Mouse (Mus musculus) thymus, postnatal 25 days (tissue): ENCODE results near the gene Ddah1.

Experiments
- DNase-seq: peaks from one replicate; pipeline ENCODE4 v3.0.0; 2022

Ddah1 gene

GRCm38 (mm10) chr3:145768439-145768838, 10.0 kb downstream of the Ddah1 start:
- no peak for DNase-seq

- no peak for DNase-seq
Observed at GRCm38 (mm10) chr3:145773384-145773783, 14.9 kb downstream of the Ddah1 start.

- no peak for DNase-seq
Observed at GRCm38 (mm10) chr3:145774336-145774735, 15.9 kb downstream of the Ddah1 start.

- DNase-seq: no peak
Observed at GRCm38 (mm10) chr3:145775236-145775635, 16.8 kb downstream of the Ddah1 start.

- DNase-seq: no peak
Observed at GRCm38 (mm10) chr3:145775862-145776261, 17.4 kb downstream of the Ddah1 start.

GRCm38 (mm10) chr3:145777006-145777405, 18.5 kb downstream of the Ddah1 start:
- DNase-seq: no peak

GRCm38 (mm10) chr3:145778406-145778922, 20.0 kb downstream of the Ddah1 start:
- no peak for DNase-seq

GRCm38 (mm10) chr3:145779279-145779973, 21.0 kb downstream of the Ddah1 start:
- no peak for DNase-seq

- no peak for DNase-seq
Observed at GRCm38 (mm10) chr3:145780784-145781442, 22.4 kb downstream of the Ddah1 start.

- DNase-seq: no peak
Observed at GRCm38 (mm10) chr3:145785244-145785643, 26.8 kb downstream of the Ddah1 start.

- no peak for DNase-seq
Observed at GRCm38 (mm10) chr3:145787303-145787702, 28.8 kb downstream of the Ddah1 start.

- no peak for DNase-seq
Observed at GRCm38 (mm10) chr3:145789114-145789513, 30.6 kb downstream of the Ddah1 start.

GRCm38 (mm10) chr3:145790233-145790632, 31.8 kb downstream of the Ddah1 start:
- DNase-seq: no peak

GRCm38 (mm10) chr3:145790709-145791108, 32.2 kb downstream of the Ddah1 start:
- no peak for DNase-seq

- DNase-seq: no peak
Observed at GRCm38 (mm10) chr3:145794355-145794754, 35.9 kb downstream of the Ddah1 start.

- DNase-seq: no peak
Observed at GRCm38 (mm10) chr3:145795896-145796295, 37.4 kb downstream of the Ddah1 start.

- DNase-seq: no peak
Observed at GRCm38 (mm10) chr3:145798042-145798441, 39.6 kb downstream of the Ddah1 start.

GRCm38 (mm10) chr3:145798751-145799188, 40.3 kb downstream of the Ddah1 start:
- no peak for DNase-seq

- DNase-seq: no peak
Observed at GRCm38 (mm10) chr3:145799365-145799764, 40.9 kb downstream of the Ddah1 start.

GRCm38 (mm10) chr3:145802106-145802505, 43.6 kb downstream of the Ddah1 start:
- DNase-seq: no peak

- no peak for DNase-seq
Observed at GRCm38 (mm10) chr3:145805848-145806247, 47.4 kb downstream of the Ddah1 start.

GRCm38 (mm10) chr3:145806502-145806901, 48.0 kb downstream of the Ddah1 start:
- no peak for DNase-seq

- DNase-seq: no peak
Observed at GRCm38 (mm10) chr3:145816807-145817206, 58.3 kb downstream of the Ddah1 start.

GRCm38 (mm10) chr3:145817276-145817675, 58.8 kb downstream of the Ddah1 start:
- no peak for DNase-seq
